Mouse (Mus musculus): Measurements from ENCODE around the gene Enpep.

Gene Enpep

GRCm38 (mm10) chr3:129238664-129239258 lies 93.8 kb downstream of the Enpep start:
- peak; percentile 41 for DNase-seq (ENCODE audit: low read depth, low spot score)

DNA sequence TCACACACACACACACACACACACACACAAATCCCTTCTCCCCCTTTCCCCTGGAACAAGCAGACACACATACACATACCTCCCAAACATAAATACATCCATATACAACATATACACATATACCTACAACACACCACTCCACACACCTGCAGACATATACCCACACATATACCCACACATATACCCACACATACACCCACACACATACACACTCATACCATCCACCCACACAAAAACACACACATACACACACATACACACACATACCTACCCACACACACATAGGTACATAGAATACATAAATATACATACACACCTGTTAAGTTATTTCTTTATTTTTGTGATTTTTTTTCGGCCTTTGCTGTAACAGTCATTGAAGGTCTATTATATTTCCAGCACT lies 94.5 kb downstream of the Enpep start:
- no peak for DNase-seq (ENCODE audit: low read depth, low spot score)

- peak; percentile 42 for DNase-seq (ENCODE audit: low read depth, low spot score)
These were observed 105.2 kb downstream of the Enpep start for GRCm38 (mm10) chr3:129227331-129227730.

GRCm38 (mm10) chr3:129226681-129227080 lies 105.8 kb downstream of the Enpep start:
- no peak for DNase-seq (ENCODE audit: low read depth, low spot score)

DNA sequence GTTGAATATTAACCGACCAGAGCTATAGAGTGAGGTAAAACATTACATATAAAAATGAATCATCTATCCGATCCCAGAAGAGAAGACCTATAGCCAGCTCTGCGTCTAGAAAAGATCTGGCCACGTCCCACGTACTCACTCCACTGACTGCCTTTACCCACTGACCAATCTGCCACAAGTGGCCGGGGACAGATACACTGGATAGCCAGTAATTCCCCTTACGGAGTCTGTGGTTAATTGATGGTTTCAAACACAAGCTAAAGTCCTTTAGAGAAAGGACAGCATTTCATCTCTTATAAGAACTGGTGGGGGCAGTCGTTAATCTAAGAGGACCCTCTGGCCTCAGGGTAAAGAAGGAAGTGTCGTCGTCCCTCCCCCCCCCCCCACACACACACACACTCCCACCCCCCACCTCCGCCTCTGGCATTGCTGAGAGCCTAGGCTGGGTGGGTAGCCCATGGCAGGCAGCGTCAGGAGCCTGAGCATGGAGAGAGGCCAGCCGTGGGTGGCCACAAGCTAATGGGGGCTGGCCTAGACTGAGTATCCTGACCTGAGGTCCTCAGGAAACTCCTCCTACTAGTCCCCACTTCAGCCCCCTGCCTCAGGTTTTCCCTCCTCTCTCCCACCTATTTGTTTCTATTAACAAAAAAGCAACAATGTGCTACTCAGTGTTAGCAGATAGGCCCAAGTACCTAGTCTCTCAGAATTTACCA lies 106.8 kb downstream of the Enpep start:
- no peak for DNase-seq (ENCODE audit: low read depth, low spot score)

- DNase-seq (ENCODE audit: low read depth, low spot score) = no peak
These were observed 107.5 kb downstream of the Enpep start for GRCm38 (mm10) chr3:129224806-129225576.

- DNase-seq (ENCODE audit: low read depth, low spot score) = peak; percentile 27
These were observed 108.3 kb downstream of the Enpep start for GRCm38 (mm10) chr3:129223964-129224805.

DNA sequence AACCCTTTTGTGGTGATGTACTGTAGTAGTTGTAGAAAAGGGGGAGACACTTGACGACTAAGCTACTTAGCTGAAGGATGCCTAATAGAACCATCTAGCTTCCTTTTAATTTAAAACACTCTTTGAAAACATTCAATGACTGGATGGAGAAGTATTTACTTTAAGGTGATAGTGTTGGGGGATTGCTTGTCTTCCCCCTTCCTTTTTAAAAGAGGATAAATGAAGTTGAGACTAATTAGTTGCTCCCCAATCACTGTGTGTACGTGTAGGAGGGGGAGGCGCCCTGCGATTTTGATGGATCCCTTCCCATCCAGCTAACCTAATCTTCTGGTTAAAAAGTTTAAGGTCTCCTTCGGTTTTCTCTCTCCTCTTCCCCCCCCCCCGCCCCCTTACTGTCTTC lies 109.1 kb downstream of the Enpep start:
- no peak for DNase-seq (ENCODE audit: low read depth, low spot score)

DNA sequence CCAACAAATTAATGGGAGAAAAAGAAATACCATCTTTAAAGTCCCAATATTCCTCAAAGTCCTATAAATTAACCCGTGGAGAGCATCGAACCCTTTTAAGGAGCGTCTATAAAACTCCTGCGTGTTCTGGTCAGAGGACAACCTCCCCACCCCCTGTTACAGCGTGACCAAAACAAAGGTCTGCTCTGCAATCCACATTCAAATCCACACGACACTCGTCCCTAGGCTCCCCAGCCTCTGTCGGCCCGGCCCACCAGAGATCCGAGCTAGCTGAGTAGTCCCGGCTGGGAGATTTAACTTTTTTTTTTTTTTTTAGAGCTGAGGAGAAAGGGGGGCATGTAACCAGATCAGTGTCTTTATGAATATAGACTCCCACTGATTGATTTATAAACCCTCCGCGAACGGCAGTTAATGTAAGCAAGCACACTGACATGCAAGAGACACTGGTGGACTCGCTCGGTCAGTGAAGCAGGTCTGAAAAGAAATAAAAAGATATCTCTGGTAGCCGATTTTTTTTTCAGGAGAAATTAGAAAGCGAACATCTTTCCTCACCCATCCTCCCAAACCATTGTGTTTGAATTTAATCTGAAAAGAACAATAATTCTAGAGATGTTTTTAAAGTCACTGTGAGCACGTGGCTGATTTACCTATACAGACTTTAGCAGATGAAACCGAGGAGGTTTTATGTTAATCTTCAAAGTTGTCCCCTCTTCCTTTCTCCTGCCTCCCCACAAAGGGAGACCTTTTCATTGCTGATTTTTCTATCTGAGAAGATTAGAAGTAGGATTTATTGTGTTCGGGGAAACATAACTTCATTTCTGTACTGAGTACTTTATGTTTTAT lies 109.9 kb downstream of the Enpep start:
- no peak for DNase-seq (ENCODE audit: low read depth, low spot score)

DNA sequence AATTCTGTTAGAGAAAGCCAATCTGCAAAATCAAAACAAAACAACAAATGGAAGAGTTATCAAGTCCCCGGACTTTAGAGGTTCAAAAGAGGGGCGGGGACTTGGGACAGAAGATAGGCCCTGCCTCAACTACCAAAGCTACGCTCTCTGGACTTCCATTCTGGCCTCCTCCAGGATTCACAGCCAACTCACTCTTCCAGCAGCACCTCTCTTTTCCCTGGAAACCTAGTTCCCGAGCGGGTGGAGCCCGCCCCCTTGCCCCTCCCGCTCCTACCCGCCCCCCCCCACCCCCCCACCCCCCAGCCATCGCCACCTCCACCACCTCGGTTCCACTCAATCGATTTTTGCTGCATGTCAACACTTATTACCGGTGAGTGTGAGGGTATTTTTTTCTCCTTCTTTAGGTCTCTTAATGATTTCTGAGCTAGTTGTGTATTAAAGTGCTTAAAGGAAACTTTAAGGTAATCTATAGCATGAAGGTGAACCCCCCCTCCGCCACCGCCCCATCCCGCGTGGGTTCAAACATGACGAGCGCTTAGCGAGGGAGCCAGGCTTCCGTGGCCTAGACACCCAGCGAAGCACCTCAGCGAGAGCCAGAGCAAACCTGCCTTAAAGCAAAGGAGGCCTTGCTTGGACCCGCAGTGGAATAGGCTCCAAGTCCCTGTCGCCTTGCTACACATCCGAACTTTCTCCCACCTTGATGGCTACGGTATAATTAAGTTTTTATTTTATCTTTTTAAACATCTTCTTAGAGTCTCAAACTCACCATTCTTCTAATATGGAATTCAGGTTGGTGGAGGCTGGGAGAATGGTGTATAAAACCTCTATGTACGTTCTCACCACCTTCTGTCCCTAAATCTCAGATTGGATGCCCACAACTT lies 110.9 kb downstream of the Enpep start:
- DNase-seq (ENCODE audit: low read depth, low spot score) = no peak

GRCm38 (mm10) chr3:129220681-129221379 lies 111.7 kb downstream of the Enpep start:
- DNase-seq (ENCODE audit: low read depth, low spot score) = no peak

DNA sequence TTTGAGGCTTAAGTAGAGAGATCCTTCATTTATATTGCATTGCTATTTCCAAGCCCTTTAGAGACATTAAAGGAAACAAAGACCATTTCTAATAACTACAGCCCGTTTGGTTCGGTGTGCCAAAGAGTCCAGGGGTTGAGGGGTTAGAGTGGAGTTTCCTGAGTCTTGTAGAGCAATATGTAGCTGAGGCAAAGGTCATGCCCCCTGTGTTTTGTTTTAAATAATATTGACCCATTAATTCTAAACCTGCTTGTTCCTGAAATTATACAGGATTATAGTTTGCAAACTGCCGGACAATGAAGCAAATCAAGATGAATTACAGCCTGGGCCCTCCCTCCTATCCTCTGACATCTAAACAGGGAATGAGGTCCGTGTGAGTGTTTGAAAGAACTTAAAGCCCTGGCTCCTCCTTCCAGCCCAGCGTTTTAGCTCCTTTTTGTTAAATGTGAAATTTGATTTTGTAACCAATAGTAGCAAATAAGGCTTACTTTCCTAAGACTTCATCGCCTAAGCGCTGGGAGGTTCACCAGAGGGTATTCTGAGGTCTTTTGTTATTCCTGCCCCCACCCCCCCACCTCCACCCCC lies 112.3 kb downstream of the Enpep start:
- no peak for DNase-seq (ENCODE audit: low read depth, low spot score)
